Comparison of ENCODE assay signal across 19 mouse cellular contexts in genomic region chr17:46912331-46912730, GRCm38 (mm10). TPM values are rescaled to one million over a fixed set of nuclear protein-coding genes. Genes with fewer than 3 reads are reported as not detected.
DNase-seq lines count a peak whose midpoint lies in the region; ATAC-seq and TF ChIP-seq lines count a peak whose summit lies in the region.
"Had no signal": no experiment of that assay in that cellular context is flagged by ENCODE, and none has a peak within 500 bp of the region (broad histone marks: within the 10 kb centered on the region; RNA-seq: fewer than 3 reads in every experiment).

No protein-coding gene starts in this region.

- ATAC-seq in heart, postnatal 0 days (ENCODE audit: insufficient read depth, low read depth): peak; percentile 57

- WGBS in heart, postnatal 0 days: 22% methylated on average over 6 of the region's 6 CpGs

- no peak overlapping the region for H3ac ChIP-seq in myocyte (ENCODE audit: control insufficient read depth, insufficient read length)

- H3K4me3 ChIP-seq in heart, postnatal 0 days (ENCODE audit: low read depth, low read length): no peak overlapping the region
- no peak overlapping the region for H3K4me3 ChIP-seq in myocyte
- H3K4me3 ChIP-seq: heart, embryonic 15.5 days; lung, embryonic 15.5 days had no signal

- no peak for TF ChIP-seq CTCF in heart, postnatal 0 days (IDR thresholded peaks at IDR 0.05; ENCODE audit: low read depth)

- H3K4me1 ChIP-seq in heart, postnatal 0 days (ENCODE audit: control insufficient read depth, insufficient read depth): no peaks in the 10 kb centered on the region
- H3K4me1 ChIP-seq: lung, embryonic 15.5 days had no signal

- peak; percentile 57 for DNase-seq in adrenal gland, adult 2 months
- DNase-seq in adrenal gland, adult 8-10 months: no peak
- peak; percentile 54 for DNase-seq in heart, postnatal 0 days (ENCODE audit: low spot score)
- no peak for DNase-seq in heart, adult 8-10 months (ENCODE audit: low spot score)
- peak; percentile 20 for DNase-seq in adrenal gland, postnatal 25 days
- no peak for DNase-seq in urinary bladder, adult 18-20 months (ENCODE audit: low spot score in 2 of 2)
- DNase-seq in thymus, postnatal 10 days (ENCODE audit: low spot score in 2 of 2): no peak
- DNase-seq: cerebellum, adult 18-20 months; right cerebral cortex, adult 18-20 months had no signal

- TF ChIP-seq EP300 in heart, postnatal 0 days (IDR thresholded peaks at IDR 0.05; ENCODE audit: low read depth): no peak

- H3K79me2 ChIP-seq in myocyte (ENCODE audit: control insufficient read depth, insufficient read depth): no peaks in the 10 kb centered on the region

- no peak for TF ChIP-seq POLR2A in myocyte (IDR thresholded peaks at IDR 0.05; ENCODE audit: insufficient read length, low read depth)

- H3K27me3 ChIP-seq in heart, postnatal 0 days (ENCODE audit: control insufficient read depth, insufficient read depth, low read length): no peaks in the 10 kb centered on the region
- H3K27me3 ChIP-seq in myocyte (ENCODE audit: control insufficient read depth, insufficient read depth, insufficient read length): no peaks in the 10 kb centered on the region
- H3K27me3 ChIP-seq: heart, embryonic 15.5 days; lung, embryonic 15.5 days had no signal

- H3K4me2 ChIP-seq in heart, postnatal 0 days (ENCODE audit: low read depth, low read length): no peak overlapping the region
- H3K4me2 ChIP-seq in myocyte (ENCODE audit: low read depth): peak overlapping the region; percentile 24
- H3K4me2 ChIP-seq: heart, embryonic 15.5 days; liver, embryonic 11.5 days; lung, embryonic 15.5 days had no signal

- H3K9ac ChIP-seq in heart, postnatal 0 days (replicated peaks; ENCODE audit: low read depth, low read length): no peak overlapping the region
- H3K9ac ChIP-seq: heart, embryonic 15.5 days; lung, embryonic 15.5 days had no signal

- H3K9me3 ChIP-seq in heart, postnatal 0 days (replicated peaks; ENCODE audit: control insufficient read depth, low read length): no peaks in the 10 kb centered on the region
- H3K9me3 ChIP-seq: heart, embryonic 15.5 days; lung, embryonic 15.5 days had no signal

- H3K27ac ChIP-seq in heart, postnatal 0 days (ENCODE audit: low read depth): no peak overlapping the region
- H3K27ac ChIP-seq: heart, embryonic 15.5 days; lung, embryonic 15.5 days had no signal

- H3K36me3 ChIP-seq in heart, postnatal 0 days (replicated peaks; ENCODE audit: control insufficient read depth, insufficient read depth, low read length): no peaks in the 10 kb centered on the region
- H3K36me3 ChIP-seq in myocyte (ENCODE audit: control insufficient read depth, insufficient read depth): no peaks in the 10 kb centered on the region
- H3K36me3 ChIP-seq: heart, embryonic 15.5 days; lung, embryonic 15.5 days had no signal

TF ChIP-seq in myocyte, 11 proteins besides CTCF, POLR2A, EP300 and RAD21:
- no peak for TF ChIP-seq MYOG (IDR thresholded peaks at IDR 0.05; ENCODE audit: control insufficient read depth in 1 of 3, insufficient read depth in 1 of 3, insufficient read length in 2 of 3, low read depth in 2 of 3)
- no peak for TF ChIP-seq USF1 (IDR thresholded peaks at IDR 0.05; ENCODE audit: low read depth)
- no peak for TF ChIP-seq POLR2AphosphoS2 (IDR thresholded peaks at IDR 0.05; ENCODE audit: insufficient read length, low read depth)
- TF ChIP-seq SRF (IDR thresholded peaks at IDR 0.05; ENCODE audit: control insufficient read depth, insufficient read length, low read depth): no peak
- TF ChIP-seq E2F4 (IDR thresholded peaks at IDR 0.05; ENCODE audit: insufficient read depth): no peak
- no peak for TF ChIP-seq REST (IDR thresholded peaks at IDR 0.05; ENCODE audit: insufficient read depth, insufficient read length)
- TF ChIP-seq CEBPB (IDR thresholded peaks at IDR 0.05; ENCODE audit: insufficient read depth, poor library complexity, severe bottlenecking): no peak
- TF ChIP-seq MYOD1 (IDR thresholded peaks at IDR 0.05; ENCODE audit: control insufficient read depth in 1 of 3, insufficient read length in 2 of 3, low read depth in 2 of 3): no peak
- no peak for TF ChIP-seq MAX (IDR thresholded peaks at IDR 0.05; ENCODE audit: low read depth)
- no peak for TF ChIP-seq TCF3 (IDR thresholded peaks at IDR 0.05; ENCODE audit: insufficient read length, low read depth)
- TF ChIP-seq TCF12 (IDR thresholded peaks at IDR 0.05; ENCODE audit: insufficient read depth, poor library complexity, severe bottlenecking): no peak

RNA-seq across cellular contexts. Expression of gene Prph2, which starts 2.1 kb away (rescaled TPM):
- not detected for total RNA-seq in adrenal gland, adult 2 months (2021)
- polyA plus RNA-seq in adrenal gland, adult 2 months (2012; rRNA removed): not detected in 2 replicates
- not detected for total RNA-seq in adrenal gland, adult 8-10 months (2022)
- total RNA-seq in heart, postnatal 0 days (2014; rRNA removed; ENCODE audit: low replicate concordance): not detected in 2 replicates
- polyA plus RNA-seq in heart, postnatal 0 days (2015; fragmentation: Nextera tagmentation; extraction: Ambion mirVana): not detected in 2 replicates
- not detected for total RNA-seq in heart, adult 8-10 months (2022)
- total RNA-seq in adrenal gland, postnatal 25 days (2021): not detected in 2 replicates
- not detected for polyA plus RNA-seq in myocyte (2012; fragmentation: generic; extraction: Trizol)
- total RNA-seq: left cerebral cortex, postnatal 36 days; megakaryocyte-erythroid progenitor cell, adult 5-6 weeks had no signal
- polyA plus RNA-seq: frontal cortex, adult 2 months; heart, embryonic 15.5 days; intestine, embryonic 14.5 days; liver, embryonic 11.5 days; lung, embryonic 15.5 days; neural tube, embryonic 11.5 days; spleen, adult 2 months had no signal

RNA-seq across cellular contexts. Expression of gene Tbcc, which starts 21.8 kb away (rescaled TPM):
- 10 to 100 TPM; 13.1 to 23.8 TPM for total RNA-seq in adrenal gland, adult 2 months (2021)
- 17.2 and 18.5 TPM in 2 replicates for polyA plus RNA-seq in adrenal gland, adult 2 months (2012; rRNA removed)
- 10 to 100 TPM; 22.8 to 28.3 (median 26.7) TPM for total RNA-seq in adrenal gland, adult 8-10 months (2022)
- 37.8 and 44.8 TPM in 2 replicates for total RNA-seq in heart, postnatal 0 days (2014; rRNA removed; ENCODE audit: low replicate concordance)
- polyA plus RNA-seq in heart, postnatal 0 days (2015; fragmentation: Nextera tagmentation; extraction: Ambion mirVana): 43.6 and 43.7 TPM in 2 replicates
- 10 to 100 TPM; 15.4 to 18.6 (median 17.3) TPM for total RNA-seq in heart, adult 8-10 months (2022)
- total RNA-seq in adrenal gland, postnatal 25 days (2021): 19.7 and 24.3 TPM in 2 replicates
- 46.1 TPM for polyA plus RNA-seq in myocyte (2012; fragmentation: generic; extraction: Trizol)

RNA-seq across cellular contexts. Expression of gene Bicral, which starts 54.0 kb away (rescaled TPM):
- total RNA-seq in adrenal gland, adult 2 months (2021): 10 to 100 TPM; 22.6 to 25.1 TPM
- 6.1 and 7.7 TPM in 2 replicates for polyA plus RNA-seq in adrenal gland, adult 2 months (2012; rRNA removed)
- 10 to 100 TPM; 22.1 to 32.4 (median 26.6) TPM for total RNA-seq in adrenal gland, adult 8-10 months (2022)
- 3.6 and 17.2 TPM in 2 replicates for total RNA-seq in heart, postnatal 0 days (2014; rRNA removed; ENCODE audit: low replicate concordance)
- 1.8 and 2.3 TPM in 2 replicates for polyA plus RNA-seq in heart, postnatal 0 days (2015; fragmentation: Nextera tagmentation; extraction: Ambion mirVana)
- 10 to 100 TPM; 12.8 to 15.3 (median 14.4) TPM for total RNA-seq in heart, adult 8-10 months (2022)
- total RNA-seq in adrenal gland, postnatal 25 days (2021): 24.6 and 26.0 TPM in 2 replicates
- polyA plus RNA-seq in myocyte (2012; fragmentation: generic; extraction: Trizol): 5.1 TPM

Comparison
In these comparisons a context has a peak if more than half of its experiments do, and no peak if none do; other contexts are left out.
1. DNase-seq: peak in adrenal gland, adult 2 months (single experiment), heart, postnatal 0 days (single experiment) and adrenal gland, postnatal 25 days (single experiment); none in adrenal gland, adult 8-10 months (single experiment), heart, adult 8-10 months (single experiment), urinary bladder, adult 18-20 months (0 of 2) and thymus, postnatal 10 days (0 of 2).